Mouse (Mus musculus) urinary bladder, postnatal 0 days (tissue): ENCODE results near the gene Hells. TPM values are rescaled to one million over a fixed set of nuclear protein-coding genes. Genes with fewer than 3 reads are reported as not detected.

ENCODE experiments used
- microRNA-seq: library from miRNA; unstranded; fragments of <30 nt; microRNA quantifications from one replicate; pipeline ENCODE4, GENCODE M21; 2016
- polyA plus RNA-seq: library from polyadenylated mRNA; unstranded; fragments of >200 nt; fragmentation: Nextera tagmentation; extraction: Ambion mirVana; gene quantifications from 2 replicates; pipeline ENCODE4 v1.2.1, GENCODE M21; 2015

The Hells gene
- 11.8 and 16.0 TPM in 2 replicates for polyA plus RNA-seq

GRCm38 (mm10) chr19:38930788-38931565 lies at the start of gene Hells:
Gene Hells, plus strand, starts transcription at chr19:38930915.

GRCm38 (mm10) chr19:39006715-39007114 lies 76.0 kb downstream of the Hells start, which contains the start of gene Cyp2c55:
Gene Cyp2c55, plus strand, starts transcription at chr19:39007019.

Small RNA genes within 50 kb of the gene (microRNA-seq; reads per million reads assigned to microRNA genes)
- gene Gm23800 = not detected

Other genes with a start within 250 kb of the Hells start
- gene Noc3l, start 111.7 kb upstream of the Hells start, polyA plus RNA-seq = 2.7 and 3.5 TPM in 2 replicates
- gene Tbc1d12, start 94.3 kb upstream of the Hells start, polyA plus RNA-seq = 1.8 and 2.3 TPM in 2 replicates
- gene Cyp2c55, start 76.1 kb downstream of the Hells start, polyA plus RNA-seq = not detected in 2 replicates
- not detected in 2 replicates for gene Cyp2c65, start 130.1 kb downstream of the Hells start, polyA plus RNA-seq
- not detected in 2 replicates for gene Cyp2c66, start 183.0 kb downstream of the Hells start, polyA plus RNA-seq